Mouse (Mus musculus) midbrain, embryonic 15.5 days (tissue): ENCODE data around the gene Smtn. TPM values are rescaled to one million over a fixed set of nuclear protein-coding genes. Genes with fewer than 3 reads are reported as not detected.
A peak's percentile ranks its signal among the peaks of the same experiment; 100 is the strongest.

ENCODE experiments used
- ATAC-seq: fragments of 200-750 bp; cut with Nextera tagmentation; replicated peaks from 2 replicates; pipeline ENCODE4 v1.8.0; 2017; ENCODE audit warnings: moderate TSS enrichment
- H3K27ac ChIP-seq: fragments of 300-500 bp; sonication (generic); 2 replicates; pipeline ENCODE4 v1.5.1; 2015; ENCODE audit warnings: mild to moderate bottlenecking, inconsistent platforms
- H3K27me3 ChIP-seq: fragments of 300-500 bp; sonication (generic); replicated peaks from 2 replicates; pipeline ENCODE4 v1.6.1; 2015; ENCODE audit warnings: inconsistent platforms
- H3K36me3 ChIP-seq: fragments of 300-500 bp; sonication (generic); replicated peaks from 2 replicates; pipeline ENCODE4 v1.6.1; 2015; ENCODE audit warnings: inconsistent platforms
- H3K4me1 ChIP-seq: fragments of 300-500 bp; sonication (generic); 2 replicates; pipeline ENCODE4 v1.6.1; 2015; ENCODE audit warnings: inconsistent platforms
- H3K4me2 ChIP-seq: fragments of 300-500 bp; sonication (generic); 2 replicates; pipeline ENCODE4 v1.6.1; 2015; ENCODE audit warnings: inconsistent platforms, mild to moderate bottlenecking, moderate library complexity
- H3K4me3 ChIP-seq: fragments of 300-500 bp; sonication (generic); 2 replicates; pipeline ENCODE4 v1.5.1; 2015; ENCODE audit warnings: mild to moderate bottlenecking, inconsistent platforms
- H3K9ac ChIP-seq: fragments of 300-500 bp; sonication (generic); 2 replicates; pipeline ENCODE4 v1.6.1; 2015; ENCODE audit warnings: mild to moderate bottlenecking, inconsistent platforms
- H3K9me3 ChIP-seq: fragments of 300-500 bp; sonication (generic); 2 replicates; pipeline ENCODE4 v1.6.1; 2016; ENCODE audit warnings: inconsistent platforms
- WGBS: fragments of 180-500 bp; shearing (Covaris S2); methylation state at CpG from one replicate; pipeline ENCODE4 v1.1.7; 2015; ENCODE audit warnings: mixed read lengths; 5-methylcytosine and 5-hydroxymethylcytosine counted together
- polyA plus RNA-seq: library from polyadenylated mRNA; unstranded; fragments of >200 nt; fragmentation: Nextera tagmentation; extraction: Ambion mirVana; gene quantifications from 2 replicates; pipeline ENCODE4 v1.2.1, GENCODE M21; 2015

Gene Smtn
- polyA plus RNA-seq, 1 experiment from 2014 or later = 17.9 TPM

- no peak overlapping the region for H3K9ac ChIP-seq
- H3K9me3 ChIP-seq = no peaks in the 10 kb centered on the region
- 90% methylated on average over 6 of the region's 6 CpGs for WGBS
- H3K27me3 ChIP-seq = peaks cover 21% of the 10 kb centered on the region
- H3K4me1 ChIP-seq = peaks cover 37% of the 10 kb centered on the region
- H3K27ac ChIP-seq = no peak overlapping the region
- H3K36me3 ChIP-seq = no peaks in the 10 kb centered on the region
- no peak overlapping the region for H3K4me2 ChIP-seq
- no peak overlapping the region for H3K4me3 ChIP-seq
- ATAC-seq = no peak
These were observed 27.1 kb downstream of the Smtn start for GRCm38 (mm10) chr11:3513291-3513690.

- no peaks in the 10 kb centered on the region for H3K9me3 ChIP-seq
- 86% methylated on average over 2 of the region's 2 CpGs for WGBS
- H3K4me1 ChIP-seq = peaks cover 14% of the 10 kb centered on the region
- no peak overlapping the region for H3K4me2 ChIP-seq
- no peaks in the 10 kb centered on the region for H3K36me3 ChIP-seq
- H3K4me3 ChIP-seq = no peak overlapping the region
- peaks cover 2% of the 10 kb centered on the region; the same call in 1 of the 2 replicates for H3K27me3 ChIP-seq
- no peak for ATAC-seq
- no peak overlapping the region for H3K27ac ChIP-seq
- H3K9ac ChIP-seq = no peak overlapping the region
These were observed 30.1 kb downstream of the Smtn start for GRCm38 (mm10) chr11:3510321-3510720.

DNA sequence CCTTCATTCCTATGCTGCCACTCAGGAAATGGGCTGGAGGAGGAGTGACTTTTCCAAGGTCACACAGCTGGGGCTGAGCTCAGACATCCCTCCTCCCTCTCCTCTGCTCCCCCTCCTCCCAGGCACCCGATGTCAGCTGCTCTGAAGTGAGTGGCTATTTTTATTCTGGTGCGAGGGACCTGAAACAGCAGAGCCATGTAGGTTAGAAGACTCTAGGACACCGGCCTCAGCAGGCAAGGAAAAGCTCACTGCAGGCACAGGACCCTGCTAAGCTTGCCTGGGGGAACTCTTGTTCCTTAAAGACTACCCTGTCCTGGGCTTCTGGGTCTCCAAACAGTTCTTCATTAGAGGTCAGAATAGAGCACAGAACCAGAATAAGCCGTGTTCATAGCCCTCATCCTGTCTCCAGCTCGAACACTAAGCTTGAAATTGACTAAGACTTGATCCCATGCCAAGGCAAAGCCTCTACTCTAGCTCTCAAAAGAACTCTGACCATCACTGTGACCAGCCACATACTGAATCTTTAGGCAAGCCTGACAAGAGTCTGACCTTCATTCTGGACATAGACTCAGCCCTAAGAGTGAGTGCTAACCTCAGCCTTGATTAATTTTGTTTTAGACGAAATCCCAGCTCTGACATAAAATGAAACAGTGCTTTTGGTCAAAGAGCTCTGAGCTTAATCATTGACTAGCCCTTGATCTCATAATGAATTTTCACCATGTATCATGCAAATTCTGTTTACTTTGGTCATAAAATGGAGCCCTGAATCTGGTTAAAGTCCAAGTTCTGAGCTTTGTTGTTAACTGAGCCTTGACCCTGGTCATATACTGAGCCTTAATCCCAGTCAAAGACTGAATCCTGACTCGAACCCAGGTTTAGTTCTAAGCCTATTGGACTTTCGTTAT lies 31.0 kb downstream of the Smtn start:
- WGBS = 76% methylated on average over 8 of the region's 8 CpGs
- no peak overlapping the region for H3K9ac ChIP-seq
- no peak for ATAC-seq
- no peaks in the 10 kb centered on the region for H3K9me3 ChIP-seq
- H3K4me3 ChIP-seq = no peak overlapping the region
- peaks cover 7% of the 10 kb centered on the region for H3K4me1 ChIP-seq
- no peaks in the 10 kb centered on the region for H3K27me3 ChIP-seq
- H3K4me2 ChIP-seq = no peak overlapping the region
- no peaks in the 10 kb centered on the region for H3K36me3 ChIP-seq
- no peak overlapping the region for H3K27ac ChIP-seq

GRCm38 (mm10) chr11:3508226-3508625 lies 32.2 kb downstream of the Smtn start:
- no peak overlapping the region for H3K4me3 ChIP-seq
- H3K27ac ChIP-seq = no peak overlapping the region
- WGBS = 57% methylated on average over 7 of the region's 7 CpGs
- H3K9me3 ChIP-seq = no peaks in the 10 kb centered on the region
- ATAC-seq = no peak
- peaks cover 6% of the 10 kb centered on the region; the same call in 1 of the 2 replicates for H3K4me1 ChIP-seq
- no peaks in the 10 kb centered on the region for H3K27me3 ChIP-seq
- no peak overlapping the region for H3K4me2 ChIP-seq
- H3K9ac ChIP-seq = no peak overlapping the region
- no peaks in the 10 kb centered on the region for H3K36me3 ChIP-seq

GRCm38 (mm10) chr11:3503755-3504693 lies 36.4 kb downstream of the Smtn start:
- Histone ChIP-seq H3K4me1 (peaks cover 6% of the 10 kb centered on the region; the same call in 1 of the 2 replicates), H3K27me3 (no peaks in the 10 kb centered on the region), H3K36me3 (no peaks in the 10 kb centered on the region), H3K4me2 (peak overlapping the region; percentile 44), H3K9me3 (no peaks in the 10 kb centered on the region), H3K4me3 (peak overlapping the region; percentile 36), H3K9ac (peak overlapping the region; percentile 34), H3K27ac (no peak overlapping the region)
- ATAC-seq = no peak; the same call in 1 of the 2 replicates
- WGBS = 71% methylated on average over 11 of the region's 11 CpGs

DNA sequence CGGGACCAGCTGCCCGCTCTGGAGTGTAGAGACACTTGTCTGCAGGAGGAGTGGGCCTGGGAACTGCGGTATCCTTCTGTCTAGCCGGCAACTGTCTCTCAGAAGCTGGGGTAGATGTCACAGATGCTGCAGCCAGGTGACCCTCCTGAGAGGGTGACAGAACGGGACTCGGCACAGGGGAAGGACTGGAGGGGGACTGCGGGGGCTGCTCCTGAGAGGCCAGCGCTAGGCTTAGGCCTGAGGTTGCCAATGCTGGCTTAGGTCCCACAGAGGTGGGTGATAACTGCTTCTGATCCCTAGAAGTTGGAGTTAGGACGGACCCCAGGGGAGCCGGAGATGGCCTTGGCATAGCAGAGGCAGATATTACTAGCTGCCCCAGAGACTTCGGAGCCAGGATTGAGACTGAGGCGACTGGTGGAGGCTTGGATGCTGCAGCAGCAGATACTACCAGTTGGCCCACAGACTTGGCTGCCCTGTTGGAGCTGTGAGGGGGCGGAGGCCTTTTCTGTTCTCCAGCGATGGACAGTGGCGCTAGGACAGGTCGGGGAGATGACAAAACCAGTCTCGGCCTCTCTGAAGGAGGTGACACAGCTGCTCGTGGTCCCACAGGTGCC lies 37.8 kb downstream of the Smtn start:
- Histone ChIP-seq H3K9me3 (no peaks in the 10 kb centered on the region), H3K4me2 (no peak overlapping the region), H3K27me3 (no peaks in the 10 kb centered on the region), H3K27ac (no peak overlapping the region), H3K4me1 (peaks cover 6% of the 10 kb centered on the region; the same call in 1 of the 2 replicates), H3K36me3 (no peaks in the 10 kb centered on the region), H3K9ac (no peak overlapping the region), H3K4me3 (no peak overlapping the region)
- 80% methylated on average over 18 of the region's 18 CpGs for WGBS
- no peak for ATAC-seq

DNA sequence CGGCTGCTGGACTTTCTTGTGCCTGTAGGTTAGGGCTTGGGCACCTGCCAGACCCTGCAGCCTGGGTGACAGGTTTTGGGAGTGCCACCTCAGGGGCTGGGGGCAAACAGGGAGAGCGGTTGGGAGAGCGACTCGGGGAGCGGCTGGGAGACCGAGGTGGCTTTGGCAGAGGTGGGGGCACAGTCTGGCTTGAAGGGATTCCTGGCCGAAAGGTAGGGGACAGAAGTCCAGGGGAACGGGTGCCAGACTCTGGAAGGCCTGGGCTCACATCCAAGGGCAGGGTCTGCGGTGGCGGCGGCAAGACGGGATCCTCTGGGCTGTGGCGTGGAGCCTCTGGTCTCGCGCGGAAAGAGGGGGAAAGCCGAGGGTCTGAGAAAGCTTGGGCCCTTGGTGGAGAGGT lies 38.4 kb downstream of the Smtn start:
- Histone ChIP-seq H3K36me3 (no peaks in the 10 kb centered on the region), H3K4me3 (no peak overlapping the region), H3K27me3 (no peaks in the 10 kb centered on the region), H3K4me1 (peaks cover 6% of the 10 kb centered on the region; the same call in 1 of the 2 replicates), H3K27ac (no peak overlapping the region), H3K4me2 (no peak overlapping the region), H3K9me3 (no peaks in the 10 kb centered on the region), H3K9ac (no peak overlapping the region)
- ATAC-seq = no peak
- WGBS = 81% methylated on average over 17 of the region's 17 CpGs

GRCm38 (mm10) chr11:3497296-3497695 lies 43.1 kb downstream of the Smtn start:
- no peak overlapping the region for H3K27ac ChIP-seq
- 100% methylated on average over 1 of the region's 1 CpGs for WGBS
- no peak for ATAC-seq

DNA sequence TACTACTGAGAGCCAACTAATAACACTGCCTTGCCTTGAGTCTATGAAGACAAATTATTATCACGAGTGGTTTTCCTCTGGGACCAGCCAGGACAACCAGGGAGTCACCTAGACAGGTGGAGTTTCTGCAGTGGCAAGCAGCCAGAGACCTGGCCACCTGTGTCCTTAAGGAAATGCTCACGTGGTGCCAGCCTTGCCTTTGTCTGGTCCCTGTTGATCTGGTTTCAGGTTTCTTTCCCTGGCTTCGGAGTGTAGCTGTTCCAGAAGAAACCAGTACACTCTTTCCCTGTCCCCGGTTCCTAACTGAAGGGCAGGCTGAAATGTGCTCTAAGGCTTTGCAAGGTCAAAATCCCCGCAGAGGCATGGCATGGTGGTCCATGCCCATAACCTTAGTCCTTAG lies 43.7 kb downstream of the Smtn start:
- WGBS = 63% methylated on average over 5 of the region's 5 CpGs
- Histone ChIP-seq H3K27me3 (no peaks in the 10 kb centered on the region), H3K9me3 (no peaks in the 10 kb centered on the region), H3K27ac (no peak overlapping the region), H3K4me2 (no peak overlapping the region), H3K4me1 (no peaks in the 10 kb centered on the region), H3K36me3 (no peaks in the 10 kb centered on the region), H3K4me3 (no peak overlapping the region), H3K9ac (no peak overlapping the region)
- ATAC-seq = no peak

More at GRCm38 (mm10) chr11:3497296-3497695, 43.1 kb downstream of the Smtn start:
- Histone ChIP-seq H3K4me2 (no peak overlapping the region), H3K4me1 (no peaks in the 10 kb centered on the region), H3K36me3 (no peaks in the 10 kb centered on the region), H3K4me3 (no peak overlapping the region), H3K27me3 (no peaks in the 10 kb centered on the region), H3K9ac (no peak overlapping the region), H3K9me3 (no peaks in the 10 kb centered on the region)

DNA sequence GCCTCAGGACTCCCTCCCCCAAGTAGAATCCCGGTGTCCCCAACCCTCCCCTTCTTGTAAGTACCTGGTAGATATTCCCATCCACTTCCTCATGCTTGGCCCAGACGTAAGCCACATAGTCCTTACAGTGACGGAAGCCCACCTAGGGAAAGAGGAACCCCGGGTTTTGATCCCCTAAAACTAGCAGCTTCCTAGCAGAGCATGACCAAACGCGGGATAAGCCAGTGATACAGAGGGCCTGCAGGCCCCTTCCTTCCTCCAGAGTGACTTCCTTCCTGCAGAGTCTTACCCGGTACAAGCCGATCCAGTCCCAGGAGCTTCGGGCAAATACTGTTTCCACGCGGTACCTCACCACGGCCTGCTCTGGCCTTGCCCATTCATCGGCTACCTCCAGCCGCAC lies 44.9 kb downstream of the Smtn start:
- H3K4me1 ChIP-seq = no peaks in the 10 kb centered on the region
- H3K4me2 ChIP-seq = no peak overlapping the region
- no peak overlapping the region for H3K4me3 ChIP-seq
- 95% methylated on average over 14 of the region's 14 CpGs for WGBS
- H3K9ac ChIP-seq = no peak overlapping the region
- ATAC-seq = no peak
- H3K27ac ChIP-seq = no peak overlapping the region
- H3K27me3 ChIP-seq = no peaks in the 10 kb centered on the region
- H3K36me3 ChIP-seq = no peaks in the 10 kb centered on the region
- no peaks in the 10 kb centered on the region for H3K9me3 ChIP-seq

DNA sequence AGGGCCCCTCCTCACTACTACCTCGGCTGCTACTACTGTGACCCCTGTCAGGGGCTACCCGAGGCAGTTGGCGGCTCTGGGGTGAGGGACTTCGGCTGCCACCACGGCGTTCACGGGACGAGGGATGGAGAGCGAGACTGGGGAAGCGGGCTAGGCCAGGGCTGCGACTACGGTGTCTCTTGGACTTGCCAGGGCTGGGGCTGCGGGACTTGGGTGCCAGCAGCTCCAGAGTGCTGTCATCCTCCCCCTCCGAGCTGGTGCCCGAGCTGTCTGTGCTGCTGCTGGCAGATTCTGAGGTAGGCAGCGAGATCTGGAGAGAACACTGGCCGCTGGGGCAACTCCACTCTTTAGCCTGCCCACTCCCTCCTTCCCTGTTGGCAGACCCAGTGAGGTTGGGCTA lies 45.6 kb downstream of the Smtn start:
- Histone ChIP-seq H3K27me3 (no peaks in the 10 kb centered on the region), H3K9me3 (no peaks in the 10 kb centered on the region), H3K4me1 (no peaks in the 10 kb centered on the region), H3K36me3 (no peaks in the 10 kb centered on the region), H3K4me2 (no peak overlapping the region), H3K27ac (no peak overlapping the region), H3K9ac (no peak overlapping the region), H3K4me3 (no peak overlapping the region)
- no peak for ATAC-seq
- WGBS = 81% methylated on average over 17 of the region's 17 CpGs

DNA sequence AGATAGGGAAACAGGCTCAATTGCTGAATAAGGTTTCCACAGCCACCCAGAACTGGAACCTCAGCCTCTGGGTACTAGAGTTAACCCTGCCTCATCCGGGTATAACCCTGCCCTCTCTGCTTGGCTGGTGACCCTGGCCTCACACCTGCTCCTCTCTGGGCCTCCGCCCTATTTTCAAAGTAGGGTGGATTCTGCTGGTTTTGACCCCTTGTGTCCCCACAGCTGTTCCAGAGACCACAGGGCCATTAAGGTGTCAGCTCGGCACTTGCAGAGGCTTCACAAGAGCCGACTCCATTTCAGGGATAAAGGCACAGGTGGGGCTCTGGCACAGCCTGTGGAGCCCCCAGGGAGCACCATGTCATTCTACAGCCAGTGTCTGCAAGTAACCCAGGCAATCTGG lies 47.7 kb downstream of the Smtn start:
- Histone ChIP-seq H3K9me3 (no peaks in the 10 kb centered on the region), H3K4me2 (no peak overlapping the region), H3K36me3 (no peaks in the 10 kb centered on the region), H3K27ac (no peak overlapping the region), H3K9ac (no peak overlapping the region), H3K4me3 (no peak overlapping the region), H3K27me3 (no peaks in the 10 kb centered on the region), H3K4me1 (no peaks in the 10 kb centered on the region)
- ATAC-seq = no peak
- WGBS = 82% methylated on average over 4 of the region's 4 CpGs
